ENCODE assay signal across 22 mouse cellular contexts in genomic region chr2:16588546-16588945, GRCm38 (mm10).
"Had no signal": no experiment of that assay in that cellular context is flagged by ENCODE, and none has a peak within 500 bp of the region (broad histone marks: within the 10 kb centered on the region; RNA-seq: fewer than 3 reads in every experiment).

No protein-coding gene starts in this region.

- DNase-seq: liver, postnatal 0 days; lung, adult 2 months; lung, postnatal 14 days; lung, postnatal 36 days; midbrain, embryonic 14.5 days; retina, postnatal 1 day; right cerebral cortex, adult 18-20 months; right cerebral cortex, postnatal 14 days; thymus, adult 2 months; thymus, postnatal 25 days; thymus, postnatal 4 days had no signal

- ATAC-seq: liver, postnatal 0 days; lung, postnatal 0 days; midbrain, embryonic 16.5 days had no signal

- H3K4me3 ChIP-seq: lung, embryonic 15.5 days; midbrain, embryonic 10.5 days; midbrain, embryonic 12.5 days; myocyte; neural tube, embryonic 13.5 days; neural tube, embryonic 15.5 days; stomach, embryonic 15.5 days had no signal

- H3K27ac ChIP-seq: lung, embryonic 15.5 days; macrophage; midbrain, embryonic 10.5 days; midbrain, embryonic 12.5 days; neural tube, embryonic 13.5 days; neural tube, embryonic 15.5 days; stomach, embryonic 15.5 days; stomach, postnatal 0 days had no signal
